Mouse (Mus musculus): ENCODE measurements around the gene Sepsecs. TPM values are rescaled to one million over a fixed set of nuclear protein-coding genes. Genes with fewer than 3 reads are reported as not detected.

Gene Sepsecs
- total RNA-seq, 2 experiments from 2014 or later, result 15.5 to 27.7 TPM

- ATAC-seq (replicated peaks; ENCODE audit: low FRiP score, poor library complexity, severe bottlenecking), result no peak
Measured at GRCm38 (mm10) chr5:52652606-52653005, 16.9 kb downstream of the Sepsecs start.

GRCm38 (mm10) chr5:52652086-52652485, 17.4 kb downstream of the Sepsecs start:
- ATAC-seq (replicated peaks; ENCODE audit: low FRiP score, poor library complexity, severe bottlenecking), result no peak

GRCm38 (mm10) chr5:52643947-52644840, 25.3 kb downstream of the Sepsecs start:
- no peak for ATAC-seq (replicated peaks; ENCODE audit: low FRiP score, poor library complexity, severe bottlenecking)

GRCm38 (mm10) chr5:52641736-52642135, 27.8 kb downstream of the Sepsecs start:
- ATAC-seq (replicated peaks; ENCODE audit: low FRiP score, poor library complexity, severe bottlenecking), result peak; percentile 53; the same call in 1 of the 2 replicates

- ATAC-seq (replicated peaks; ENCODE audit: low FRiP score, poor library complexity, severe bottlenecking), result no peak
Measured at GRCm38 (mm10) chr5:52638916-52639315, 30.6 kb downstream of the Sepsecs start.

GRCm38 (mm10) chr5:52638006-52638405, 31.5 kb downstream of the Sepsecs start:
- ATAC-seq (replicated peaks; ENCODE audit: low FRiP score, poor library complexity, severe bottlenecking), result no peak

DNA sequence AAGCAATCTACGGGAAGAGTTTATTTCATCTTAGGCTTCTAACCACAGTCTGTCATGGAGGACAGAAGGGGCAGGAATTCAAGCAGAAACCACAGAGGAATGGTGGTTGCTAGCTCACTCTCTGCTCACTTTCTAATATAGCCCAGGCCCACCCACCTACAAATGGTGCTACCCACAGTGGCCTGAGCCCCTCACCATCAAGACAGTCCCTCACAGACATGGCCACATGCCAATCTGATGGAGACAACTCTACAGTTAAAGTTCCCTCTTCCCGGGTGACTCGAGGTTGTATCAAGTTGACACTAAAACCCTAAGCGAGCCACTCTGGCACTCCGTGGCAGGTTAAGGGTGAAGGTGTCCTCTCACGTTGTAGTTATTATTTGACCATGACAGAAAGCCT, 32.6 kb downstream of the Sepsecs start:
- no peak for ATAC-seq (replicated peaks; ENCODE audit: low FRiP score, poor library complexity, severe bottlenecking)

GRCm38 (mm10) chr5:52636025-52636755, 33.3 kb downstream of the Sepsecs start:
- ATAC-seq (replicated peaks; ENCODE audit: low FRiP score, poor library complexity, severe bottlenecking), result no peak

DNA sequence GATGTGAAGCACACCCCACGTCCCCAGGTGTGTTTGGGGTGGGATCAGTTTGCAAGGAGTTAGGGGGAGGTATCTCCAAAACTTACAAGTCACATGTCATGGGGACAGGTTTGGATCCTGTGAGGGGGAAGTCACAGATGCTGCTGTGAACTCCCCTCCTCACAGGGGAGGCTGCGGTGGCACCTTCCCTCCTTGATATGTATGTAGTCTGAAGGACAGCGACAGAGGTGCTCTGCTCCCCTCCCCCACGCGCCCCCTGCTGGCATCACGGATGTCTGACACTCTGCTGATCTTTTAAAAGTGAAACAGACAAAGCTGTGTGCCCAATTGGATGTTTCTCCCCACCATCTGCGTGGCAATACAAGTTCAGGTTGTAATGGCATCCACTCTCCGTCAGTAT, 35.5 kb downstream of the Sepsecs start:
- peak; percentile 70 for ATAC-seq (replicated peaks; ENCODE audit: low FRiP score, poor library complexity, severe bottlenecking)

GRCm38 (mm10) chr5:52630541-52630940, 39.0 kb downstream of the Sepsecs start:
- no peak for ATAC-seq (replicated peaks; ENCODE audit: low FRiP score, poor library complexity, severe bottlenecking)

GRCm38 (mm10) chr5:52629214-52629613, 40.3 kb downstream of the Sepsecs start:
- ATAC-seq (replicated peaks; ENCODE audit: low FRiP score, poor library complexity, severe bottlenecking), result no peak

GRCm38 (mm10) chr5:52628783-52629182, 40.7 kb downstream of the Sepsecs start:
- no peak for ATAC-seq (replicated peaks; ENCODE audit: low FRiP score, poor library complexity, severe bottlenecking)

DNA sequence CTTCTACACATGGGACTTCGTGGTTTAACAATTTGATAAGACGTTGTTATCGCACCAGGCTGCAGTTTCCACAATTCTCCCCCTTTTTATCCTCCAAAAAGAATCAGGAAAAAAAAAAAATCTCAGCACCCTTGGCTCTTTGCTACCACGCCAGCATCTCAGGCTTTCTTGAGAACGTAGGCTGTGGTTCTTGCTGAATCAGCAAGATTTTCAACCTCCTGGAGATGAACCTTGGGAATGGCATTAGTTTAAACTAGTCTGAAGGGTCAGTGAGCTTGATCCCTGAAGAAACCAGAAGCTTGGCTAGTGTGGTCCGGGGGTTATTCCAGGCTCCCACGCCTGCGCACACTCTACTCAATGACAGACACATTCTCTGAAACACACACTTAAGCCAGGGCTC, 41.8 kb downstream of the Sepsecs start:
- no peak for ATAC-seq (replicated peaks; ENCODE audit: low FRiP score, poor library complexity, severe bottlenecking)

- ATAC-seq (replicated peaks; ENCODE audit: low FRiP score, poor library complexity, severe bottlenecking), result no peak
Measured at GRCm38 (mm10) chr5:52626092-52626491, 43.4 kb downstream of the Sepsecs start.

GRCm38 (mm10) chr5:52624956-52625355, 44.6 kb downstream of the Sepsecs start:
- no peak for ATAC-seq (replicated peaks; ENCODE audit: low FRiP score, poor library complexity, severe bottlenecking)

- no peak for ATAC-seq (replicated peaks; ENCODE audit: low FRiP score, poor library complexity, severe bottlenecking)
Measured at GRCm38 (mm10) chr5:52623099-52623498, 46.4 kb downstream of the Sepsecs start.

DNA sequence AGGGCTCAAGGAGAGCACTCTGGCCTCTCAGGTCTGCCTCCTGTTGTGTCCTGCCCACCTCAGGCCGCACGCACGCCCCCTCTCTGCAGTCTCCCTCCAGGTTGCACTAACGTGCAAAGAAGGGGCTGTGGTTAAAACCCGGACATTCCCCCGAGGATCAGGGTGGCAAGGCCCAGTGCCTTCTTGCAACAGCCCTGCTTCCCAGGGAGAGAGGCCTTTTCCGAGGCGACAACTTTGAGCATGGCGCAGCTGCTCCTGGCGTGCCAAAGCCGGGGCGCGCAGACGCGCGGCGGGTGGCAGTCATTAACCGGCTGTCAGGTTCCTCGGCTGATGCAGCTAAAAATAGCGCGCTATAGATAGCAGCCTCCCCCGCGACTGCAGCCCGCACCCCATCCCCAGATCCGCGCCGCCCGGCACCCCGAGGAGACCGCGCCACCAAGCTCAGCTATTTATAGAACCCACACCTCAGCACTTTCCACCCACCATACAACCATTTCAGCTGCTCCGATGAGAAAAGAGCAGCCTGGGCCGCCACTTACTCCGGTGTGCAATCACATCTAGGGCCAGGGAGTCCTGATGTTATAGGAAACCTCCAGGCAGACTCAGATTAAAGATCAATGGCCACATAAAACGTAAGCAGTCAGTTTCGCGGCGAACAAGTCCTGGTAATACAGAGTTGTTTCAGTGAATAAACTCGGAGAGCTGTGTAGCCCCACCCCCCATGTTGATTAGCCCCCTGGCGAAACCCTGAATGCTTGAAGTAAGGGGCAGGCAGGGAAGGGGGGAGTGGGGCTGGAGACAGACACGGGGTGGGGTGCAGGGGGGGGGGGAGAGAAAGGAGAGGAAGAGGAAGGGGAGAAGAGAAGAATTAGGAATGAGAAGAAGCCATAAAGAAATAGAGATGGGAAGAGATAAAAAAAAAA, 50.9 kb downstream of the Sepsecs start:
- no peak for ATAC-seq (replicated peaks; ENCODE audit: low FRiP score, poor library complexity, severe bottlenecking)

GRCm38 (mm10) chr5:52617711-52618347, 51.7 kb downstream of the Sepsecs start:
- no peak for ATAC-seq (replicated peaks; ENCODE audit: low FRiP score, poor library complexity, severe bottlenecking)

GRCm38 (mm10) chr5:52616549-52616948, 53.0 kb downstream of the Sepsecs start:
- ATAC-seq (replicated peaks; ENCODE audit: low FRiP score, poor library complexity, severe bottlenecking), result no peak

Measured in erythroid progenitor cell, adult 5-6 weeks (primary cell).